Mouse (Mus musculus): Measurements from ENCODE around the gene Olfr317. TPM values are rescaled to one million over a fixed set of nuclear protein-coding genes. Genes with fewer than 3 reads are reported as not detected.
"Not testable (repeated sequence)": the region's sequence is repeated elsewhere in the genome, so short reads cannot be mapped to it uniquely, and the experiment has no call there.

Olfr317 gene
- not detected in 2 replicates for total RNA-seq (2015; ENCODE audit: low replicate concordance)
- not detected in 2 replicates for total RNA-seq (2017; ENCODE audit: low replicate concordance)

GRCm38 (mm10) chr11:58738792-58739262 lies at the start of gene Olfr317:
Olfr317 (minus strand) TSS chr11:58739212.
- ATAC-seq (replicated peaks; ENCODE audit: low FRiP score, poor library complexity, severe bottlenecking), result no peak

DNA sequence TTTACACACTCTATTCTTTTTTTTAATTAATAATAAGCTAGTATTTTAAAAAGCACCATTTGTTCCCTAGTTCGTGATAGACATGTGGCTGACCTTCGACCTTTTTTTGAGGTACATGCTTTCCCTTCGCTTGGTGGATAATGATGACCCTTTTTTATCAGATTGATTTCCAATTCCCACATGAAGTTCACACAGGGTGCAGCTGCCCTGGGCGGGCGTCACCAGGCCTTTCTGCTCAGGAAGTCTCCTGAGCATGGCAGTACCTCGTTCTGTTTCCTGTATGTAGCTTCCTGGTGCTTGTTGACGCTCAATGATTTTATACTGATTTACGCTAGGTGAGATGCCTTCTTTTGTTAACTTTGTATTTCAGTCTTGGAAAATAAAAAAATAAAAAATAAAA lies 49.3 kb upstream of the Olfr317 start:
- ATAC-seq (replicated peaks; ENCODE audit: low FRiP score, poor library complexity, severe bottlenecking), result no peak

DNA sequence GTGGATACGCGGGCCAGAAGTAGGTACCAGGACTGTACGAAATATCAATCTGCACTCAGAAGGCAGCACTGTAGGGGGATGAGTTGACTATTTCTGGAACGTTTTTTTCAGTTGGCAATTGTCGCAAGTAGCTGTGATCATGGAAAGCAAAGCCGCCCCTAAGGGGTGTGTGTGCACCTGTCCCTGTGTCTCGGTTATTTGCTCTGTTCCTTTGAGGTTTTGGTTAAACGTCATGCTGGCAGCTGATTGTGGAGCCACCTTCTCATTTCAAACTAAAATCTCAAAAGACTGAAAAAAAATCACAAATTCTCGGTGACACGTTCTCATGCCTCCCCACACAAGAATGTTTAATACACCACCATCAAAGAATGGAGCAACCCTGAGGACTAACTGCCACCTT lies 48.6 kb upstream of the Olfr317 start:
- no peak for ATAC-seq (replicated peaks; ENCODE audit: low FRiP score, poor library complexity, severe bottlenecking)

DNA sequence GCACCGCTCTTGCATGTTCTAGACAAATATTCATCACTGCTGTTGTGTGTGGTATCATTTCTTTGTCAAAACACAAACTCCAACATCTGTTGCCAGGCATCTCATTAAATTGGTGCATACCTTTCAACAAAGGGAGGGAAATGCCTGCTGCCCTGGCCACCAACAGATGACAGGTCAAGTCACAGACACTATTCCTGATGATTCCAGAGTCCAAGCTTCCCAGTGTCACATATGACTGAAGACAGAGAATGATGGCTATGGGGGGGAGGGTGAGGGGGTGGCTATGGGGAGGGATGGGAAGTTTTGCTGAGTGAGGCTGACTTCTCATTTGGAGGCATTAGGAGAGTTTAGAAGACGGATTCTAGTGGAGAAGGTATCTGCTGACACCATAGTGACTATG lies 45.2 kb upstream of the Olfr317 start:
- no peak for ATAC-seq (replicated peaks; ENCODE audit: low FRiP score, poor library complexity, severe bottlenecking)

- ATAC-seq (replicated peaks; ENCODE audit: low FRiP score, poor library complexity, severe bottlenecking), result no peak
Observed at GRCm38 (mm10) chr11:58782480-58783089, 43.6 kb upstream of the Olfr317 start, which contains the start of gene Olfr314. Olfr314 (plus strand) TSS chr11:58782952.

DNA sequence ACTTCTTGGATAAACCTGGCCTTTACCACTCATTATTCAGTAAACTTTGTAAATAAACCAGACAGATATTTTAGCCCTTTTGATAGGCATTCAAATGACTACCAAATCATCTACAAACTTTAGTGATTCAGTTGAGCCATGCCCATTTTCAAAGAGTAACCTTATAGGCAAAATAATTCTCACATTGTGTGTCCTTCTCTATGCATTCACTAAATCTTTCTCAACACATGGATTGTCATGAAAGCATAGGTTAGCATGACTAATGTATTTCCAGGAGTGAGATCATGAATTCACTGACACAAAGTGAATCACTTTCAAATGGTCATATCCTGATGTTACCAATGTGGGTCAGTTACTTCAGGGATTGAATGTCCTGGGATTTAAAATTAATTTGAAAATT lies 33.9 kb upstream of the Olfr317 start, which contains the start of gene Olfr315:
Olfr315 (plus strand) TSS at position 301 of the 400 bp plus-strand sequence.
- no peak for ATAC-seq (replicated peaks; ENCODE audit: low FRiP score, poor library complexity, severe bottlenecking)

- ATAC-seq (replicated peaks; ENCODE audit: low FRiP score, poor library complexity, severe bottlenecking), result no peak
Observed at GRCm38 (mm10) chr11:58752434-58752833, 13.4 kb upstream of the Olfr317 start, which contains the start of gene Olfr316. Olfr316 (plus strand) TSS chr11:58752734.

DNA sequence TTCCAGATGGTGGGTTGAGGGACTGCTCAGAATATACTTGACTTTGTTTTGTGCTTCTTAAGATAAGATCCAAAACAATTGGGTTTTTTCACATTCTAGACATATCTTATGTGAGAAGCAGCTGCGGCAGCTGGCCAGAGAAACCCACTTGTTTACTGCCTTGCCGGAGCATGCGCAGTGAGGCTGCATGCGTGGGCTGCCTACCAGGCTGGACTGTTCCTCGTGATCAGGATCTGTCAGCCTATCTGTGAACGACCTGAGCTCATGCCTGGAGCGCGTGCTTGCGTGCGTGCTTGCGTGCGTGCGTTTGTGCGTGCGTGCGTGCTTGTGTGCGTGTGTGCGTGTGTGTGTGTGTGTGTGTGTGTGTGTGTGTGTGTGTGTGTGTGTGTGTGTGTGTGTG lies 12.1 kb upstream of the Olfr317 start:
- ATAC-seq (replicated peaks; ENCODE audit: low FRiP score, poor library complexity, severe bottlenecking), result not testable (repeated sequence)

DNA sequence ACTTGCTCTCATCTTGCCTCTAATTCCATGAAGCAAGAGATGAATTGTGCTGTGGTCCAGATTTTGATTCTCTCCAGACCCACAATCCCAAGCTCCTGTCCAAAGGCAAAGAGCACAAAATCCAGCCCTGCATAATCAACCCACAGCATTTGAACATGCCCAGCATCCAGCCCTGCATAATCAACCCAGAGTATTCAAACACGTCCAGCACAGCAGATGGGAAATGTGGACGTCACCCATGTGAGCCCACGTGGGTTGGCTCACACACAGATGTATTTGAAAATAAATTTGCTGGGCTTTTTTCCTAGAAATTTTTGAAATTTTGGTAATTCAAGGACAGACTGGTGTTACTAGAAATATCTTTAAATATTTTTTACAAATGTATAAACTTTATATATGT lies 5.6 kb downstream of the Olfr317 start:
- ATAC-seq (replicated peaks; ENCODE audit: low FRiP score, poor library complexity, severe bottlenecking), result no peak

- ATAC-seq (replicated peaks; ENCODE audit: low FRiP score, poor library complexity, severe bottlenecking), result not testable (repeated sequence)
Observed at GRCm38 (mm10) chr11:58727896-58728650, 10.9 kb downstream of the Olfr317 start.

GRCm38 (mm10) chr11:58723914-58724313 lies 15.1 kb downstream of the Olfr317 start, which contains the start of gene Olfr318:
Olfr318 (minus strand) TSS chr11:58724014.
- no peak for ATAC-seq (replicated peaks; ENCODE audit: low FRiP score, poor library complexity, severe bottlenecking)

DNA sequence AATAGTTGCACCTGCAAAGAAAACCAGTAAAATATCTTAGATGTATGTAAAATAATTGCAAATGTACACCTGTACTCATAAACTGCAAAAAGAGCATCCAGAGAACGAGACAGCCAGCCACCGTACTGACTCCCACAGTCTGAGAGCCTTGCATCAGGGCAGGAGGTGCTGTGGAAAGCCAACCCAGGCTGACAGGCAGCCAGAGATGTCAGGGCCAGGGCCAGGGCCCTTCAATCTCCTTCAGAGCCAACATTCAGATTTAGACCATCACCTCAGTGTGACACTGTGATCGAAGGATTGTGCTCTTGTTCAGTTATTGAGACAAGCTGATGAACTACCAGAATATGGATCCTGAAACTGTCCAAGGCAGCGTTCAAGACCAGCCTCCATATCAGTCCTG lies 19.3 kb downstream of the Olfr317 start:
- no peak for ATAC-seq (replicated peaks; ENCODE audit: low FRiP score, poor library complexity, severe bottlenecking)

DNA sequence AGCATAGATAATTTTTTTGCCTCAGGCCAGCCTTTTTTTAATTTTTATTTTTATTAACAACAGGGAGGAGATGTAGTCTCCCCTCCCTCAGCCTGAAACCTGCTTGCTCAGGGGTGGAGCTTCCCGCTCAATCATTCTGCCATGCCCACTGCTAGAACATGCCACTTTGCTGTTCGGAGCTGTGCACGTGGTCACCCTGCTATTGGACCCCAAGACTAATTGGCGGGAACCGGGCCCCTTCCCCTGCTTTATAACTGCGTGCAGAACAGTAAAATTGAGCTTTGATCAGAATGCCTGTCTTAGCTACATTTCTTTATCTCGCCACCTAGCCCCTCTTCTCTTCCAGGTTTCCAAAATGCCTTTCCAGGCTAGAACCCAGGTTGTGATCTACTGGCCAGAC lies 21.3 kb downstream of the Olfr317 start:
- not testable (repeated sequence) for ATAC-seq (replicated peaks; ENCODE audit: low FRiP score, poor library complexity, severe bottlenecking)

DNA sequence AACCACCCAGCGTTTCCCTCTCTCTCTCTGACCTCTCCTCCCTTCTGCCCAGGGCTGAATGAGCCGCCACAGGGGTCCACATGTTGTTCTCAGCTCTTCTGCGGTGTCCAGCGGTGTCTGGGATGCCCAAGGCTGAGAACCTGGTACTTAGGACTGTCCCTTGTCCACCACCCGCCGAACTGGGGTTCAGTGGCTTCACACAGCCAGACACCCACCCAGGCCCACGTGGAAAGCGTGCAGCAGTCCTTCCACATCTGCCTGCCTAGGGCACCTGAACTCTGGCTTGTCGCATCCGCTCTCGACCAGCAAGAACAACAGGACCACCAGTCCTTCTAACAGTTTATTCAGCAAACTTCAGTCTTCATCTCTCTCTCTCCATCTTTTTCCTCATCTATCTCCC lies 29.9 kb downstream of the Olfr317 start:
- no peak for ATAC-seq (replicated peaks; ENCODE audit: low FRiP score, poor library complexity, severe bottlenecking)

DNA sequence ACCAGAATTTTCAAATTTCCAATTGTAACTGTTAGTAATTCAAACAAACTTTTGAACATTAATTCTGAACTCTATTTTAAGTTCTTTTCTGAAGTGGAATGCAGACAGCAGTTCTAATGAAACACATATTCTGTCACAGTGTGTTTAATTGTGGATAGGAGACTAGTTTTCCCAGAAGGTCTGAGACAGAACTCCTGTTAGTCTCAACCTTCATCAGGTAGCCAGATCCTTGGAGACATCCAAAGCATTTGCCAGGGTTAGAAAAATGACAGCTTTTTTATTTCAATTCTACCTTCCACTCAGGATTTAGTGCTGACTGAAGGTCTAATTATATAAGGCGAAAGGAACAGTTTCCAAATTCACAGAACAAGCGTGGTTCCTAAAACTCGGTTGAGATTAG lies 40.1 kb downstream of the Olfr317 start, which contains the start of gene Olfr319:
Olfr319 (plus strand) TSS at position 301 of the 400 bp plus-strand sequence.
- ATAC-seq (replicated peaks; ENCODE audit: low FRiP score, poor library complexity, severe bottlenecking), result no peak

Other genes with a start within 250 kb of the Olfr317 start
Only the 30 nearest of the 31 such genes appear.
- not detected in 2 replicates for gene Olfr331, start 236.6 kb downstream of the Olfr317 start, total RNA-seq (2015; ENCODE audit: low replicate concordance)
- not detected in 2 replicates for gene Olfr331, start 236.6 kb downstream of the Olfr317 start, total RNA-seq (2017; ENCODE audit: low replicate concordance)
- not detected in 2 replicates for gene Olfr330, start 204.4 kb downstream of the Olfr317 start, total RNA-seq (2015; ENCODE audit: low replicate concordance)
- gene Olfr330, start 204.4 kb downstream of the Olfr317 start, total RNA-seq (2017; ENCODE audit: low replicate concordance), result not detected in 2 replicates
- not detected in 2 replicates for gene Olfr329-ps, start 192.8 kb downstream of the Olfr317 start, total RNA-seq (2015; ENCODE audit: low replicate concordance)
- not detected in 2 replicates for gene Olfr329-ps, start 192.8 kb downstream of the Olfr317 start, total RNA-seq (2017; ENCODE audit: low replicate concordance)
- not detected in 2 replicates for gene Olfr328, start 183.6 kb downstream of the Olfr317 start, total RNA-seq (2015; ENCODE audit: low replicate concordance)
- 0.42 TPM in 1 of 2 replicates, not detected in the other for gene Olfr328, start 183.6 kb downstream of the Olfr317 start, total RNA-seq (2017; ENCODE audit: low replicate concordance)
- not detected in 2 replicates for gene Olfr224, start 168.7 kb downstream of the Olfr317 start, total RNA-seq (2015; ENCODE audit: low replicate concordance)
- gene Olfr224, start 168.7 kb downstream of the Olfr317 start, total RNA-seq (2017; ENCODE audit: low replicate concordance), result not detected in 2 replicates
- not detected in 2 replicates for gene Olfr325, start 161.5 kb downstream of the Olfr317 start, total RNA-seq (2015; ENCODE audit: low replicate concordance)
- not detected in 2 replicates for gene Olfr325, start 161.5 kb downstream of the Olfr317 start, total RNA-seq (2017; ENCODE audit: low replicate concordance)
- gene Olfr324, start 144.1 kb downstream of the Olfr317 start, total RNA-seq (2015; ENCODE audit: low replicate concordance), result not detected in 2 replicates
- 0.14 TPM in 1 of 2 replicates, not detected in the other for gene Olfr324, start 144.1 kb downstream of the Olfr317 start, total RNA-seq (2017; ENCODE audit: low replicate concordance)
- not detected in 2 replicates for gene 2210407C18Rik, start 123.1 kb downstream of the Olfr317 start, total RNA-seq (2015; ENCODE audit: low replicate concordance)
- gene 2210407C18Rik, start 123.1 kb downstream of the Olfr317 start, total RNA-seq (2017; ENCODE audit: low replicate concordance), result not detected in 2 replicates
- gene Olfr323, start 108.7 kb downstream of the Olfr317 start, total RNA-seq (2015; ENCODE audit: low replicate concordance), result 3.5 TPM in 1 of 2 replicates, not detected in the other
- gene Olfr323, start 108.7 kb downstream of the Olfr317 start, total RNA-seq (2017; ENCODE audit: low replicate concordance), result not detected in 2 replicates
- gene Trim58, start 98.7 kb downstream of the Olfr317 start, total RNA-seq (2015; ENCODE audit: low replicate concordance), result 320 and 369 TPM in 2 replicates
- 372 and 438 TPM in 2 replicates for gene Trim58, start 98.7 kb downstream of the Olfr317 start, total RNA-seq (2017; ENCODE audit: low replicate concordance)
- gene Olfr322, start 80.4 kb downstream of the Olfr317 start, total RNA-seq (2015; ENCODE audit: low replicate concordance), result 0.38 and 1.0 TPM in 2 replicates
- 0.42 and 1.0 TPM in 2 replicates for gene Olfr322, start 80.4 kb downstream of the Olfr317 start, total RNA-seq (2017; ENCODE audit: low replicate concordance)
- not detected in 2 replicates for gene Olfr320, start 58.1 kb downstream of the Olfr317 start, total RNA-seq (2015; ENCODE audit: low replicate concordance)
- not detected in 2 replicates for gene Olfr320, start 58.1 kb downstream of the Olfr317 start, total RNA-seq (2017; ENCODE audit: low replicate concordance)
- not detected in 2 replicates for gene Olfr319, start 40.0 kb downstream of the Olfr317 start, total RNA-seq (2015; ENCODE audit: low replicate concordance)
- gene Olfr319, start 40.0 kb downstream of the Olfr317 start, total RNA-seq (2017; ENCODE audit: low replicate concordance), result not detected in 2 replicates
- gene Olfr318, start 15.2 kb downstream of the Olfr317 start, total RNA-seq (2015; ENCODE audit: low replicate concordance), result not detected in 2 replicates
- gene Olfr318, start 15.2 kb downstream of the Olfr317 start, total RNA-seq (2017; ENCODE audit: low replicate concordance), result not detected in 2 replicates
- not detected in 2 replicates for gene Olfr316, start 13.5 kb upstream of the Olfr317 start, total RNA-seq (2015; ENCODE audit: low replicate concordance)
- not detected in 2 replicates for gene Olfr316, start 13.5 kb upstream of the Olfr317 start, total RNA-seq (2017; ENCODE audit: low replicate concordance)
- not detected in 2 replicates for gene Olfr315, start 34.0 kb upstream of the Olfr317 start, total RNA-seq (2015; ENCODE audit: low replicate concordance)
- gene Olfr315, start 34.0 kb upstream of the Olfr317 start, total RNA-seq (2017; ENCODE audit: low replicate concordance), result not detected in 2 replicates
- not detected in 2 replicates for gene Olfr314, start 43.7 kb upstream of the Olfr317 start, total RNA-seq (2015; ENCODE audit: low replicate concordance)
- not detected in 2 replicates for gene Olfr314, start 43.7 kb upstream of the Olfr317 start, total RNA-seq (2017; ENCODE audit: low replicate concordance)
- gene Fam183b, start 62.7 kb upstream of the Olfr317 start, total RNA-seq (2015; ENCODE audit: low replicate concordance), result not detected in 2 replicates
- not detected in 2 replicates for gene Fam183b, start 62.7 kb upstream of the Olfr317 start, total RNA-seq (2017; ENCODE audit: low replicate concordance)
- gene Olfr313, start 75.8 kb upstream of the Olfr317 start, total RNA-seq (2015; ENCODE audit: low replicate concordance), result not detected in 2 replicates
- not detected in 2 replicates for gene Olfr313, start 75.8 kb upstream of the Olfr317 start, total RNA-seq (2017; ENCODE audit: low replicate concordance)
- not detected in 2 replicates for gene Olfr312, start 90.0 kb upstream of the Olfr317 start, total RNA-seq (2015; ENCODE audit: low replicate concordance)
- 0.42 TPM in 1 of 2 replicates, not detected in the other for gene Olfr312, start 90.0 kb upstream of the Olfr317 start, total RNA-seq (2017; ENCODE audit: low replicate concordance)
- not detected in 2 replicates for gene Olfr311, start 100.0 kb upstream of the Olfr317 start, total RNA-seq (2015; ENCODE audit: low replicate concordance)
- not detected in 2 replicates for gene Olfr311, start 100.0 kb upstream of the Olfr317 start, total RNA-seq (2017; ENCODE audit: low replicate concordance)
- gene Gm12258, start 107.9 kb upstream of the Olfr317 start, total RNA-seq (2015; ENCODE audit: low replicate concordance), result 19.2 and 31.1 TPM in 2 replicates
- 20.1 and 38.3 TPM in 2 replicates for gene Gm12258, start 107.9 kb upstream of the Olfr317 start, total RNA-seq (2017; ENCODE audit: low replicate concordance)
- 0.63 and 1.7 TPM in 2 replicates for gene 2810021J22Rik, start 128.0 kb upstream of the Olfr317 start, total RNA-seq (2015; ENCODE audit: low replicate concordance)
- 2.0 and 2.1 TPM in 2 replicates for gene 2810021J22Rik, start 128.0 kb upstream of the Olfr317 start, total RNA-seq (2017; ENCODE audit: low replicate concordance)
- 15.2 and 23.4 TPM in 2 replicates for gene Zfp39, start 165.0 kb upstream of the Olfr317 start, total RNA-seq (2015; ENCODE audit: low replicate concordance)
- 18.3 and 19.8 TPM in 2 replicates for gene Zfp39, start 165.0 kb upstream of the Olfr317 start, total RNA-seq (2017; ENCODE audit: low replicate concordance)
- 296 and 325 TPM in 2 replicates for gene Btnl10, start 178.7 kb upstream of the Olfr317 start, total RNA-seq (2015; ENCODE audit: low replicate concordance)
- 491 and 558 TPM in 2 replicates for gene Btnl10, start 178.7 kb upstream of the Olfr317 start, total RNA-seq (2017; ENCODE audit: low replicate concordance)
- gene Rnf187, start 199.7 kb upstream of the Olfr317 start, total RNA-seq (2015; ENCODE audit: low replicate concordance), result 18.6 and 23.6 TPM in 2 replicates
- gene Rnf187, start 199.7 kb upstream of the Olfr317 start, total RNA-seq (2017; ENCODE audit: low replicate concordance), result 32.3 and 36.6 TPM in 2 replicates
- 7.5 and 25.9 TPM in 2 replicates for gene Hist3h2ba, start 209.7 kb upstream of the Olfr317 start, total RNA-seq (2015; ENCODE audit: low replicate concordance)
- 40.6 and 51.9 TPM in 2 replicates for gene Hist3h2ba, start 209.7 kb upstream of the Olfr317 start, total RNA-seq (2017; ENCODE audit: low replicate concordance)
- gene Hist3h2a, start 215.5 kb upstream of the Olfr317 start, total RNA-seq (2015; ENCODE audit: low replicate concordance), result 30.5 and 41.5 TPM in 2 replicates
- 255 and 279 TPM in 2 replicates for gene Hist3h2a, start 215.5 kb upstream of the Olfr317 start, total RNA-seq (2017; ENCODE audit: low replicate concordance)
- 0.63 TPM in 1 of 2 replicates, not detected in the other for gene Trim17, start 215.5 kb upstream of the Olfr317 start, total RNA-seq (2015; ENCODE audit: low replicate concordance)
- 1.5 TPM in 1 of 2 replicates, not detected in the other for gene Trim17, start 215.5 kb upstream of the Olfr317 start, total RNA-seq (2017; ENCODE audit: low replicate concordance)
- gene Trim11, start 238.9 kb upstream of the Olfr317 start, total RNA-seq (2015; ENCODE audit: low replicate concordance), result 6.7 and 11.1 TPM in 2 replicates
- gene Trim11, start 238.9 kb upstream of the Olfr317 start, total RNA-seq (2017; ENCODE audit: low replicate concordance), result 8.1 and 10.8 TPM in 2 replicates